Mouse (Mus musculus) effector memory CD4-positive, alpha-beta T cell, adult 7 months (primary cell): ENCODE measurements around the gene Bsdc1. TPM values are rescaled to one million over a fixed set of nuclear protein-coding genes. Genes with fewer than 3 reads are reported as not detected.

Source experiments
- polyA plus RNA-seq: library from polyadenylated mRNA; unstranded; fragments of 100-300 nt; shearing (Covaris generic); gene quantifications from one replicate; pipeline ENCODE4 v1.2.1, GENCODE M21; 2017

Bsdc1 gene
- 83.6 TPM for polyA plus RNA-seq

DNA sequence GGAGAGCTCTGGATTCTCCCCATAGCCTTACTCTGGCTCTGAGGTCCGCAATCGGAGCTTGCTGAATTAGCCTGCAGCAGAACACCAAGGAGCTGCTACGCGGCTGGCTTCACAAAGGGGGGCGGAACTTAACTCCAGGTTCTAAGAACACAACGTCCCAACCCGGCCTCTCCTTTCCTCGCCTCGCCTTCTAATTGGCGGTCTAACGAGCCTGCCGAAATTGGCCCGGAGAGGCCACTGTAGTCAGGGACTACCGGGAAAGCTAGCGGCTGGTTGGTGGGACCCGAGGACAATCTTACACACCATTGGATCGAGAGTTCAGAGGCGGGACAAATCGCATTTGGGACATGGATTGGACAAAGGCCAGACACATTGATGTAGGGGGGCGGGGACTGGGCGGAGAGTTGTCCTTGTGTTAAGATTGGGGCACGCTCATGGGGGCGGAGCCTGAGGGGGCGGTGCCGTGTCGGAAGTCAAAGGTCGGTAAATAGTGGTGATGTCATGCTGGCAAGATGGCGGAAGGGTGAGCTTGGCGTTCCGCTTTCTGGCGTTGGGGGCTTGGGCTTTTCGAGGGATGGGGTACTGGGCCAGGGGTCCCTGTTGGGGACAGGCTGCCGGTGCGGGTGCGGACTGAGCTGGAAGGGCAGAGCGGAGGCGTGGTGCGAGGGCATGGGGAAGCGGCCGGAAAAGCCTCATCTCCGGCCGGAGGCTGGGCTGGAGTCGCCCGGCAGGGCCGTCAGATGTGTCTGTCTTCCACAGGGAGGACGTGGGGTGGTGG is at the start of gene Bsdc1:
Gene Bsdc1, plus strand, starts transcription at position 399 of the 778 bp plus-strand sequence.

GRCm38 (mm10) chr4:129440340-129441063 is 20.9 kb upstream of the Bsdc1 start, which contains the start of gene Zbtb8b:
Zbtb8b (minus strand) TSS chr4:129440853.

GRCm38 (mm10) chr4:129490972-129491880 is 29.8 kb downstream of the Bsdc1 start, which contains the start of the genes Tssk3 and Fam229a:
Tssk3 (minus strand) TSS chr4:129491022.
Fam229a (plus strand) TSS chr4:129491190.

GRCm38 (mm10) chr4:129513086-129513767 is 51.8 kb downstream of the Bsdc1 start, which contains the start of gene Marcksl1:
Marcksl1 (plus strand) TSS chr4:129513581.

Other genes with a start within 250 kb of the Bsdc1 start
- gene C77080, start 200.2 kb upstream of the Bsdc1 start, polyA plus RNA-seq: 0.20 TPM
- 0.22 TPM for gene Sync, start 174.0 kb upstream of the Bsdc1 start, polyA plus RNA-seq
- gene Rbbp4, start 126.2 kb upstream of the Bsdc1 start, polyA plus RNA-seq: 255 TPM
- gene Zbtb8os, start 125.9 kb upstream of the Bsdc1 start, polyA plus RNA-seq: 29.9 TPM
- 4.0 TPM for gene Zbtb8a, start 83.5 kb upstream of the Bsdc1 start, polyA plus RNA-seq
- not detected for gene Zbtb8b, start 20.7 kb upstream of the Bsdc1 start, polyA plus RNA-seq
- gene Tssk3, start 29.4 kb downstream of the Bsdc1 start, polyA plus RNA-seq: not detected
- not detected for gene Fam229a, start 29.6 kb downstream of the Bsdc1 start, polyA plus RNA-seq
- gene Marcksl1, start 52.0 kb downstream of the Bsdc1 start, polyA plus RNA-seq: 39.8 TPM
- gene Hdac1, start 81.1 kb downstream of the Bsdc1 start, polyA plus RNA-seq: 159 TPM
- 1,404 TPM for gene Lck, start 112.1 kb downstream of the Bsdc1 start, polyA plus RNA-seq
- not detected for gene Fam167b, start 117.0 kb downstream of the Bsdc1 start, polyA plus RNA-seq
- 188 TPM for gene Eif3i, start 139.1 kb downstream of the Bsdc1 start, polyA plus RNA-seq
- 158 TPM for gene Tmem234, start 139.1 kb downstream of the Bsdc1 start, polyA plus RNA-seq
- 1.2 TPM for gene Dcdc2b, start 152.7 kb downstream of the Bsdc1 start, polyA plus RNA-seq
- gene Iqcc, start 157.5 kb downstream of the Bsdc1 start, polyA plus RNA-seq: 22.2 TPM
- gene Ccdc28b, start 162.4 kb downstream of the Bsdc1 start, polyA plus RNA-seq: 15.7 TPM
- 70.1 TPM for gene Txlna, start 179.5 kb downstream of the Bsdc1 start, polyA plus RNA-seq
- 24.0 TPM for gene Kpna6, start 211.2 kb downstream of the Bsdc1 start, polyA plus RNA-seq
- gene Tmem39b, start 235.3 kb downstream of the Bsdc1 start, polyA plus RNA-seq: 12.6 TPM